Mouse (Mus musculus): ENCODE measurements at regions not wholly inside any gene's neighbourhood (a gene's known extent, or its start where the extent isn't known, plus 50 kb on each side); places are given as distances from the start of the nearest gene placed in this dataset.

DNA sequence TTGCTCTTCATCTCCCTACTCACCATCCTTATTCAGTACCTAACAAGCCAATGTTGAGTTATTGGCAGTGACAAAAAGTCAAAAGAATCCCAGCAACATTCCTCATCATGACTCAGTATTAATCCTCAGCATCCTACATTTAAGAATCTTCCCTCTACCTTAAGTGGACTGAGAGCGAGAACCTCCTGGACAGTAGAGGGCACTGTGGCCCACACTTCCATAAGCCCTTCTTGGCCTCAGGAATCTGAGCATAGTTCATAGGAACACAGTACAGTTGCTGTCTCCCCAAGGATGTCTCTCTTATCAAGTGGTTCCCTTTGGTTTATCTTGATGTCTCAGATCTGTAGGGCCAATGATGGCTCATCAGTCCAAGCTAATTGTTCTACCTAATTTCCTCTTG is 60.5 kb upstream of the Ankfn1 start:
- TF ChIP-seq CTCF (IDR thresholded peaks at IDR 0.05; ENCODE audit: insufficient read depth, low read depth, low read length) = no peak
- no peak for TF ChIP-seq POLR2A (IDR thresholded peaks at IDR 0.05; ENCODE audit: insufficient read depth, low read depth, low read length)

Measured in olfactory bulb, adult 2 months (tissue).